Comparison of ENCODE assay signal across 12 mouse cellular contexts in genomic region chr4:132573327-132573726, GRCm38 (mm10). TPM values are rescaled to one million over a fixed set of nuclear protein-coding genes. Genes with fewer than 3 reads are reported as not detected.
DNase-seq lines count a peak whose midpoint lies in the region; ATAC-seq and TF ChIP-seq lines count a peak whose summit lies in the region.
"Had no signal": no experiment of that assay in that cellular context is flagged by ENCODE, and none has a peak within 500 bp of the region (broad histone marks: within the 10 kb centered on the region; RNA-seq: fewer than 3 reads in every experiment).

No protein-coding gene starts in this region.

- H3K4me1 ChIP-seq in heart, adult 2 months (ENCODE audit: control insufficient read depth, insufficient read depth, low read length): peaks cover 6% of the 10 kb centered on the region
- peaks cover 14% of the 10 kb centered on the region for H3K4me1 ChIP-seq in megakaryocyte, embryonic 14.5 days
- H3K4me1 ChIP-seq in heart, embryonic 15.5 days (replicated peaks): peaks cover 7% of the 10 kb centered on the region
- no peaks in the 10 kb centered on the region for H3K4me1 ChIP-seq in cerebellum, adult 2 months (ENCODE audit: control insufficient read depth, insufficient read depth, low read length)
- H3K4me1 ChIP-seq: midbrain, embryonic 15.5 days had no signal

- no peaks in the 10 kb centered on the region for H3K79me2 ChIP-seq in heart, adult 2 months (replicated peaks; ENCODE audit: control insufficient read depth, insufficient read depth, low read length)

- no peak for ATAC-seq in megakaryocyte, adult 5-6 weeks (ENCODE audit: poor library complexity, severe bottlenecking)
- peak; percentile 70; the same call in 1 of the 2 replicates for ATAC-seq in heart, embryonic 15.5 days (replicated peaks; ENCODE audit: insufficient number of reproducible peaks, insufficient read depth, low FRiP score, low read depth)
- ATAC-seq: midbrain, embryonic 15.5 days had no signal

- no peaks in the 10 kb centered on the region for H3K27me3 ChIP-seq in heart, adult 2 months (ENCODE audit: control insufficient read depth, insufficient read depth, low read length)
- H3K27me3 ChIP-seq in megakaryocyte, embryonic 14.5 days (replicated peaks): peaks cover 3% of the 10 kb centered on the region
- H3K27me3 ChIP-seq in heart, embryonic 15.5 days: no peaks in the 10 kb centered on the region
- no peaks in the 10 kb centered on the region for H3K27me3 ChIP-seq in cerebellum, adult 2 months (ENCODE audit: control insufficient read depth, insufficient read depth, low read length)
- H3K27me3 ChIP-seq: midbrain, embryonic 15.5 days had no signal

- DNase-seq in heart, adult 2 months: peak in 1 of 2 experiments; percentile 41
- DNase-seq in heart, postnatal 25 days (ENCODE audit: low spot score): no peak
- peak; percentile 18 for DNase-seq in skeletal muscle tissue, adult 2 months (ENCODE audit: low read depth, low spot score)
- no peak for DNase-seq in cerebellum, adult 2 months
- DNase-seq in ovary, postnatal 14 days (ENCODE audit: low spot score): no peak
- DNase-seq: cerebellum, adult 11-12 months; kidney, postnatal 25 days; left cerebral cortex, postnatal 4 days had no signal

- TF ChIP-seq CTCF in heart, adult 2 months (IDR thresholded peaks at IDR 0.05): no peak
- no peak for TF ChIP-seq CTCF in cerebellum, adult 2 months (IDR thresholded peaks at IDR 0.05; ENCODE audit: borderline replicate concordance, insufficient read depth, low read depth, low read length)

- TF ChIP-seq POLR2A in heart, adult 2 months (IDR thresholded peaks at IDR 0.05; ENCODE audit: insufficient read depth, low read depth, low read length): no peak
- TF ChIP-seq POLR2A in cerebellum, adult 2 months (IDR thresholded peaks at IDR 0.05; ENCODE audit: borderline replicate concordance, insufficient read depth, low read length): no peak

- no peak overlapping the region for H3K4me3 ChIP-seq in heart, adult 2 months
- H3K4me3 ChIP-seq in megakaryocyte, embryonic 14.5 days (replicated peaks): peak overlapping the region; percentile 78
- H3K4me3 ChIP-seq in heart, embryonic 15.5 days: no peak overlapping the region
- H3K4me3 ChIP-seq in cerebellum, adult 2 months (replicated peaks; ENCODE audit: insufficient read depth, low read depth, low read length): no peak overlapping the region
- H3K4me3 ChIP-seq: midbrain, embryonic 15.5 days had no signal

- peaks cover 11% of the 10 kb centered on the region for H3K9me3 ChIP-seq in megakaryocyte, embryonic 14.5 days
- no peaks in the 10 kb centered on the region for H3K9me3 ChIP-seq in heart, embryonic 15.5 days (replicated peaks)
- H3K9me3 ChIP-seq: midbrain, embryonic 15.5 days had no signal

- 15% methylated on average over 11 of the region's 11 CpGs for WGBS in heart, adult 2 months
- WGBS in heart, embryonic 15.5 days: 36% methylated on average over 11 of the region's 11 CpGs
- 61% methylated on average over 11 of the region's 11 CpGs for WGBS in cerebellum, adult 2 months

- H3K4me2 ChIP-seq in heart, embryonic 15.5 days: no peak overlapping the region; the same call in 1 of the 2 replicates
- H3K4me2 ChIP-seq: midbrain, embryonic 15.5 days had no signal

- H3K9ac ChIP-seq in heart, adult 2 months (ENCODE audit: low read depth, low read length): 0 out of 2 replicates have a peak overlapping the region, but pooled peaks have one; percentile 6
- no peak overlapping the region for H3K9ac ChIP-seq in heart, embryonic 15.5 days
- H3K9ac ChIP-seq: midbrain, embryonic 15.5 days had no signal

- intact Hi-C loops in heart, adult 2 months (cut with DNase I): loop anchor here (5.0 kb wide), 1 partner anchor 44 kb away; no protein-coding TSS in a partner anchor
- intact Hi-C loops in heart, postnatal 25 days (cut with DNase I): loop anchor here (5.0 kb wide), 1 partner anchor 44 kb away; no protein-coding TSS in a partner anchor

- peak overlapping the region; percentile 55 for H3K27ac ChIP-seq in heart, adult 2 months
- H3K27ac ChIP-seq in heart, embryonic 15.5 days: peak overlapping the region; percentile 20; the same call in 1 of the 2 replicates
- H3K27ac ChIP-seq in cerebellum, adult 2 months (ENCODE audit: insufficient read depth, low read length): no peak overlapping the region
- H3K27ac ChIP-seq: midbrain, embryonic 15.5 days had no signal

- H3K36me3 ChIP-seq in heart, adult 2 months (ENCODE audit: control insufficient read depth, insufficient read depth, low read length): no peaks in the 10 kb centered on the region
- H3K36me3 ChIP-seq in megakaryocyte, embryonic 14.5 days (replicated peaks; ENCODE audit: low read length): peaks cover 6% of the 10 kb centered on the region
- H3K36me3 ChIP-seq in heart, embryonic 15.5 days: no peaks in the 10 kb centered on the region
- H3K36me3 ChIP-seq: midbrain, embryonic 15.5 days had no signal

- TF ChIP-seq EP300 in heart, adult 2 months (IDR thresholded peaks at IDR 0.05; ENCODE audit: insufficient read depth, low read depth, low read length): no peak

RNA-seq across cellular contexts. Expression of gene Ptafr, which starts 9.5 kb away (rescaled TPM):
- total RNA-seq in heart, adult 2 months (2021): 1 to 10 TPM; 1.7 to 1.8 TPM
- polyA plus RNA-seq in heart, adult 2 months (2012; rRNA removed): 3.1 and 4.4 TPM in 2 replicates
- total RNA-seq in heart, postnatal 25 days (2021): 1 to 10 TPM; 1.6 to 2.1 TPM
- 3.1 TPM in 1 of 2 replicates, not detected in the other for polyA plus RNA-seq in megakaryocyte, embryonic 14.5 days (2012; ENCODE audit: insufficient read depth, low replicate concordance)
- total RNA-seq in megakaryocyte, adult 5-6 weeks (2015): 19.6 and 20.6 TPM in 2 replicates
- total RNA-seq in megakaryocyte, adult 5-6 weeks (2017): 38.9 and 40.8 TPM in 2 replicates
- 0.77 and 0.95 TPM in 2 replicates for polyA plus RNA-seq in heart, embryonic 15.5 days (2015; fragmentation: Nextera tagmentation; extraction: Ambion mirVana)
- 0.40 and 0.41 TPM in 2 replicates for polyA plus RNA-seq in cerebellum, adult 2 months (2012; rRNA removed)

RNA-seq across cellular contexts. Expression of gene Dnajc8, which starts 38.0 kb away (rescaled TPM):
- total RNA-seq in heart, adult 2 months (2021): 10 to 100 TPM; 53.3 to 58.8 TPM
- 29.1 and 40.0 TPM in 2 replicates for polyA plus RNA-seq in heart, adult 2 months (2012; rRNA removed)
- total RNA-seq in heart, postnatal 25 days (2021): 10 to 100 TPM; 49.4 to 57.1 TPM
- polyA plus RNA-seq in megakaryocyte, embryonic 14.5 days (2012; ENCODE audit: insufficient read depth, low replicate concordance): 96.7 and 198 TPM in 2 replicates
- 113 and 122 TPM in 2 replicates for total RNA-seq in megakaryocyte, adult 5-6 weeks (2015)
- total RNA-seq in megakaryocyte, adult 5-6 weeks (2017): 368 and 380 TPM in 2 replicates
- polyA plus RNA-seq in heart, embryonic 15.5 days (2015; fragmentation: Nextera tagmentation; extraction: Ambion mirVana): 97.5 and 106 TPM in 2 replicates
- polyA plus RNA-seq in cerebellum, adult 2 months (2012; rRNA removed): 97.2 and 116 TPM in 2 replicates

RNA-seq across cellular contexts. Expression of gene Atpif1, which starts 39.9 kb away (rescaled TPM):
- 100 to 1,000 TPM; 287 to 299 TPM for total RNA-seq in heart, adult 2 months (2021)
- polyA plus RNA-seq in heart, adult 2 months (2012; rRNA removed): 146 and 164 TPM in 2 replicates
- total RNA-seq in heart, postnatal 25 days (2021): 100 to 1,000 TPM; 301 to 320 TPM
- 55.6 and 352 TPM in 2 replicates for polyA plus RNA-seq in megakaryocyte, embryonic 14.5 days (2012; ENCODE audit: insufficient read depth, low replicate concordance)
- total RNA-seq in megakaryocyte, adult 5-6 weeks (2015): 240 and 279 TPM in 2 replicates
- total RNA-seq in megakaryocyte, adult 5-6 weeks (2017): 502 and 628 TPM in 2 replicates
- polyA plus RNA-seq in heart, embryonic 15.5 days (2015; fragmentation: Nextera tagmentation; extraction: Ambion mirVana): 1,171 and 1,479 TPM in 2 replicates
- polyA plus RNA-seq in cerebellum, adult 2 months (2012; rRNA removed): 569 and 629 TPM in 2 replicates
